Mouse (Mus musculus): ENCODE measurements around the gene Rsf1.

The Rsf1 gene

GRCm38 (mm10) chr7:97726778-97727177 lies 147.1 kb downstream of the Rsf1 start:
- DNase-seq = no peak

- no peak for DNase-seq
These were observed 149.3 kb downstream of the Rsf1 start for GRCm38 (mm10) chr7:97728666-97729614.

- DNase-seq = no peak
These were observed 150.7 kb downstream of the Rsf1 start for GRCm38 (mm10) chr7:97730427-97730826.

GRCm38 (mm10) chr7:97733606-97734005 lies 153.9 kb downstream of the Rsf1 start:
- no peak for DNase-seq

GRCm38 (mm10) chr7:97735021-97735420 lies 155.3 kb downstream of the Rsf1 start:
- DNase-seq = no peak

- no peak for DNase-seq
These were observed 156.3 kb downstream of the Rsf1 start for GRCm38 (mm10) chr7:97735886-97736420.

GRCm38 (mm10) chr7:97737256-97737637 lies 157.6 kb downstream of the Rsf1 start:
- DNase-seq = no peak

- DNase-seq = peak; percentile 83
These were observed 158.2 kb downstream of the Rsf1 start, which contains the start of gene Aqp11 for GRCm38 (mm10) chr7:97737638-97738456. Gene Aqp11, minus strand, starts transcription at chr7:97738289.

GRCm38 (mm10) chr7:97740948-97741347 lies 161.3 kb downstream of the Rsf1 start:
- no peak for DNase-seq

- no peak for DNase-seq
These were observed 162.1 kb downstream of the Rsf1 start for GRCm38 (mm10) chr7:97741756-97742291.
